10 mouse cellular contexts compared by ENCODE assay signal in the genomic region with DNA sequence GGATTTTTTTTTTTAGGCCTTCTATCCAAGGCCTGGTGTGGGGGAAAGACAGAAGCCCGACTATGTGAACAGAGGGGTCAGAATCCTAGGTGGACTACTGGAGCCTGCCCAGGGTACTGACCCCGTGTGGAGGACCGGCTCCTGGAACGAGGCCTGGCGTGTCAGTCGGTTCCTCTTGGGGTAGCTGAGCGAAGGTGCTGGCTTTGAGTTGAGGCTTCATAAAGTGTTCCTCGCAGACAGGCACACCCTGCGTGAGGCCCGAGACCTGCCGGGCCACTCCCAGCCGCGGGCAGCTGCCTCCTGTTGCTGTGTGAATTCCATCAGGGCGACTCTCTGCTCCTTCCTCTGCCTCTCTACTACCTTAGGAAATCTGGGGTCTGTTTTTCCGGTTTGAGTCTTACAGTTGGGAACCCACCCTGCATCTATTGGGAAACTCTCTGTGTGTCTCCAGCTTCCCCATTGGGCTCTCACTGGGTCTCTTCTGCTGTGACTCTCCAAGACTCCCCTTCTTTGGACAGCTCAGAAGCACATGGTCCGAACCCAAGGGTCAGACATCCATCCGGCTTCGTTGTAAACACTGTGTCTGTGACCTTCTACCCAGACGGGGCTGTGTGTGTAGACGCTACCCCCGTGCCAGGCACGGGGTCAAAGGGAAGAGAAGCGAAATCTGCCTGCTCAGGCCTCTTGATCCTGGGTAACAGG. TPM values are rescaled to one million over a fixed set of nuclear protein-coding genes. Genes with fewer than 3 reads are reported as not detected.
DNase-seq lines count a peak whose midpoint lies in the region; ATAC-seq and TF ChIP-seq lines count a peak whose summit lies in the region.
"Had no signal": no experiment of that assay in that cellular context is flagged by ENCODE, and none has a peak within 500 bp of the region (broad histone marks: within the 10 kb centered on the region; RNA-seq: fewer than 3 reads in every experiment).

No protein-coding gene starts in this region.

- no peaks in the 10 kb centered on the region for H3K9me3 ChIP-seq in midbrain, embryonic 10.5 days (replicated peaks)
- H3K9me3 ChIP-seq in midbrain, embryonic 14.5 days (ENCODE audit: control insufficient read depth, low read length): no peaks in the 10 kb centered on the region
- H3K9me3 ChIP-seq in intestine, postnatal 0 days (ENCODE audit: control insufficient read depth): no peaks in the 10 kb centered on the region
- no peaks in the 10 kb centered on the region for H3K9me3 ChIP-seq in liver, embryonic 16.5 days (replicated peaks; ENCODE audit: control insufficient read depth, low read length)
- H3K9me3 ChIP-seq: G1E; neural tube, embryonic 12.5 days had no signal

- H3K9ac ChIP-seq in midbrain, embryonic 14.5 days (replicated peaks; ENCODE audit: low read length): no peak overlapping the region
- peak overlapping the region; percentile 22; the same call in 1 of the 2 replicates for H3K9ac ChIP-seq in intestine, postnatal 0 days (ENCODE audit: low read depth, low read length)
- H3K9ac ChIP-seq in liver, embryonic 16.5 days (ENCODE audit: low read depth, low read length): no peak overlapping the region
- H3K9ac ChIP-seq: neural tube, embryonic 12.5 days had no signal

- H3K36me3 ChIP-seq in midbrain, embryonic 10.5 days: no peaks in the 10 kb centered on the region
- H3K36me3 ChIP-seq in midbrain, embryonic 14.5 days (ENCODE audit: control insufficient read depth, insufficient read depth, low read length): no peaks in the 10 kb centered on the region
- no peaks in the 10 kb centered on the region for H3K36me3 ChIP-seq in intestine, postnatal 0 days (ENCODE audit: control insufficient read depth, insufficient read depth)
- no peaks in the 10 kb centered on the region for H3K36me3 ChIP-seq in liver, embryonic 16.5 days (ENCODE audit: control insufficient read depth, insufficient read depth)
- H3K36me3 ChIP-seq: neural tube, embryonic 12.5 days had no signal

- TF ChIP-seq CTCF in intestine, postnatal 0 days (IDR thresholded peaks at IDR 0.05; ENCODE audit: low read depth): no peak

- peaks cover 6% of the 10 kb centered on the region; the same call in 1 of the 2 replicates for H3K4me1 ChIP-seq in midbrain, embryonic 10.5 days
- peaks cover 3% of the 10 kb centered on the region; the same call in 1 of the 2 replicates for H3K4me1 ChIP-seq in midbrain, embryonic 14.5 days (ENCODE audit: control insufficient read depth, insufficient read depth, low read length)
- H3K4me1 ChIP-seq in intestine, postnatal 0 days (replicated peaks; ENCODE audit: control insufficient read depth, insufficient read depth, low read length): peaks cover 11% of the 10 kb centered on the region
- no peaks in the 10 kb centered on the region; the same call in 1 of the 2 replicates for H3K4me1 ChIP-seq in liver, embryonic 16.5 days (ENCODE audit: control insufficient read depth, low read depth, low read length)
- H3K4me1 ChIP-seq: neural tube, embryonic 12.5 days had no signal

- DNase-seq in midbrain, embryonic 10.5 days (ENCODE audit: low spot score): no peak
- no peak for DNase-seq in midbrain, embryonic 14.5 days
- DNase-seq in gastrocnemius, postnatal 4 days (ENCODE audit: low spot score in 2 of 2): no peak
- DNase-seq in adrenal gland, postnatal 10 days: no peak
- no peak for DNase-seq in MN1 (ENCODE audit: low spot score)

- H3K4me3 ChIP-seq in midbrain, embryonic 10.5 days: no peak overlapping the region
- H3K4me3 ChIP-seq in midbrain, embryonic 14.5 days (replicated peaks; ENCODE audit: low read depth, low read length): no peak overlapping the region
- H3K4me3 ChIP-seq in intestine, postnatal 0 days (ENCODE audit: low read depth, low read length): no peak overlapping the region
- no peak overlapping the region for H3K4me3 ChIP-seq in liver, embryonic 16.5 days (ENCODE audit: low read depth, low read length)
- H3K4me3 ChIP-seq: neural tube, embryonic 12.5 days had no signal

- ATAC-seq in midbrain, embryonic 14.5 days (ENCODE audit: low FRiP score, low TSS enrichment): no peak
- ATAC-seq in intestine, postnatal 0 days: peak; percentile 58
- ATAC-seq in liver, embryonic 16.5 days (ENCODE audit: low read depth): peak; percentile 25
- ATAC-seq in neutrophil, adult 5-6 weeks (ENCODE audit: extremely low read depth, insufficient number of reproducible peaks, low FRiP score, poor library complexity, severe bottlenecking): 0 out of 2 replicates have a peak, but pooled peaks have one; percentile 23

- H3K27ac ChIP-seq in midbrain, embryonic 10.5 days (replicated peaks): 0 out of 2 replicates have a peak overlapping the region, but pooled peaks have one; percentile 17
- H3K27ac ChIP-seq in midbrain, embryonic 14.5 days (replicated peaks; ENCODE audit: low read depth, low read length): no peak overlapping the region
- H3K27ac ChIP-seq in intestine, postnatal 0 days (ENCODE audit: low read depth, low read length): peak overlapping the region; percentile 7; the same call in 1 of the 2 replicates
- peak overlapping the region; percentile 10 for H3K27ac ChIP-seq in liver, embryonic 16.5 days (ENCODE audit: low read length)
- H3K27ac ChIP-seq: neural tube, embryonic 12.5 days had no signal

- WGBS in midbrain, embryonic 10.5 days: 74% methylated on average over 23 of the region's 23 CpGs
- 78% methylated on average over 23 of the region's 23 CpGs for WGBS in midbrain, embryonic 14.5 days
- 33% methylated on average over 23 of the region's 23 CpGs for WGBS in intestine, postnatal 0 days
- 39% methylated on average over 23 of the region's 23 CpGs for whole genome bisulfite sequencing in liver, embryonic 16.5 days (ENCODE audit: insufficient replicate concordance)

- no peak overlapping the region for H3K4me2 ChIP-seq in midbrain, embryonic 14.5 days (ENCODE audit: low read length)
- H3K4me2 ChIP-seq in intestine, postnatal 0 days (replicated peaks; ENCODE audit: low read depth): no peak overlapping the region
- no peak overlapping the region for H3K4me2 ChIP-seq in liver, embryonic 16.5 days (ENCODE audit: low read depth, low read length)
- H3K4me2 ChIP-seq: neural tube, embryonic 12.5 days had no signal

- H3K27me3 ChIP-seq in midbrain, embryonic 10.5 days (ENCODE audit: low read depth, poor library complexity, severe bottlenecking): peaks cover 14% of the 10 kb centered on the region
- H3K27me3 ChIP-seq in midbrain, embryonic 14.5 days (ENCODE audit: control insufficient read depth, insufficient read depth, low read length): no peaks in the 10 kb centered on the region
- H3K27me3 ChIP-seq in intestine, postnatal 0 days (replicated peaks; ENCODE audit: control insufficient read depth, insufficient read depth, low read length): no peaks in the 10 kb centered on the region
- H3K27me3 ChIP-seq in liver, embryonic 16.5 days (ENCODE audit: control insufficient read depth, insufficient read depth, low read depth, low read length): no peaks in the 10 kb centered on the region

RNA-seq across cellular contexts. Expression of a gene that starts 26.5 kb away (rescaled TPM):
- polyA plus RNA-seq in midbrain, embryonic 10.5 days (2016; fragmentation: Nextera tagmentation; extraction: Ambion mirVana): 0.60 and 0.62 TPM in 2 replicates
- polyA plus RNA-seq in midbrain, embryonic 14.5 days (2014; fragmentation: Nextera tagmentation; extraction: Ambion mirVana): 0.11 and 0.25 TPM in 2 replicates
- polyA plus RNA-seq in intestine, postnatal 0 days (2015; fragmentation: Nextera tagmentation; extraction: Ambion mirVana): 2.5 and 3.2 TPM in 2 replicates
- polyA plus RNA-seq in liver, embryonic 16.5 days (2015; fragmentation: Nextera tagmentation; extraction: Ambion mirVana): 0.37 and 0.74 TPM in 2 replicates
- 0.47 and 0.61 TPM in 2 replicates for total RNA-seq in neutrophil, adult 5-6 weeks (2017)
- total RNA-seq in gastrocnemius, postnatal 4 days (2021): 10 to 100 TPM; 19.6 to 20.1 TPM
- total RNA-seq in adrenal gland, postnatal 10 days (2021): 1 to 10 TPM; 2.7 to 4.9 TPM

RNA-seq across cellular contexts. Expression of a gene that starts 51.8 kb away (rescaled TPM):
- polyA plus RNA-seq in midbrain, embryonic 10.5 days (2016; fragmentation: Nextera tagmentation; extraction: Ambion mirVana): 3.7 and 4.0 TPM in 2 replicates
- 1.5 and 1.7 TPM in 2 replicates for polyA plus RNA-seq in midbrain, embryonic 14.5 days (2014; fragmentation: Nextera tagmentation; extraction: Ambion mirVana)
- 33.1 and 37.5 TPM in 2 replicates for polyA plus RNA-seq in intestine, postnatal 0 days (2015; fragmentation: Nextera tagmentation; extraction: Ambion mirVana)
- 24.2 and 33.7 TPM in 2 replicates for polyA plus RNA-seq in liver, embryonic 16.5 days (2015; fragmentation: Nextera tagmentation; extraction: Ambion mirVana)
- total RNA-seq in neutrophil, adult 5-6 weeks (2017): 18.6 and 20.5 TPM in 2 replicates
- total RNA-seq in gastrocnemius, postnatal 4 days (2021): 10 to 100 TPM; 66.0 to 71.0 TPM
- total RNA-seq in adrenal gland, postnatal 10 days (2021): 100 to 1,000 TPM; 102 to 133 TPM

RNA-seq across cellular contexts. Expression of a gene that starts 58.5 kb away (rescaled TPM):
- polyA plus RNA-seq in midbrain, embryonic 10.5 days (2016; fragmentation: Nextera tagmentation; extraction: Ambion mirVana): 1.3 and 1.8 TPM in 2 replicates
- 1.4 and 1.5 TPM in 2 replicates for polyA plus RNA-seq in midbrain, embryonic 14.5 days (2014; fragmentation: Nextera tagmentation; extraction: Ambion mirVana)
- 23.8 and 26.9 TPM in 2 replicates for polyA plus RNA-seq in intestine, postnatal 0 days (2015; fragmentation: Nextera tagmentation; extraction: Ambion mirVana)
- 0.21 and 0.27 TPM in 2 replicates for polyA plus RNA-seq in liver, embryonic 16.5 days (2015; fragmentation: Nextera tagmentation; extraction: Ambion mirVana)
- total RNA-seq in neutrophil, adult 5-6 weeks (2017): not detected in 2 replicates
- 1 to 10 TPM; 4.1 to 5.3 TPM for total RNA-seq in gastrocnemius, postnatal 4 days (2021)
- total RNA-seq in adrenal gland, postnatal 10 days (2021): under 1 TPM; 0.27 to 0.75 TPM
- polyA plus RNA-seq: G1E had no signal
